Mouse (Mus musculus) embryonic facial prominence, embryonic 11.5 days (tissue): Measurements from ENCODE around the gene Gm12169. TPM values are rescaled to one million over a fixed set of nuclear protein-coding genes. Genes with fewer than 3 reads are reported as not detected.
"Not testable (repeated sequence)": the region's sequence is repeated elsewhere in the genome, so short reads cannot be mapped to it uniquely, and the experiment has no call there.

Experiments used
- ATAC-seq: fragments of 200-750 bp; cut with Nextera tagmentation; replicated peaks from 2 replicates; pipeline ENCODE4 v1.8.0; 2017; ENCODE audit warnings: low read depth; ENCODE audit not compliant: insufficient number of reproducible peaks, low FRiP score, low TSS enrichment
- DNase-seq: peaks from one replicate; pipeline ENCODE4 v3.0.0-alpha.2; 2015; ENCODE audit warnings: low spot score
- H3K27ac ChIP-seq: fragments of 300-500 bp; sonication (generic); replicated peaks from 2 replicates; pipeline ENCODE4 v1.5.1; 2014; ENCODE audit warnings: mild to moderate bottlenecking, low read depth, low read length, control low read depth
- H3K27me3 ChIP-seq: fragments of 300-500 bp; sonication (generic); 2 replicates; pipeline ENCODE4 v1.6.1; 2014; ENCODE audit warnings: mild to moderate bottlenecking, low read length, moderate library complexity, mixed read lengths; ENCODE audit not compliant: control insufficient read depth, insufficient read depth
- H3K36me3 ChIP-seq: fragments of 300-500 bp; sonication (generic); replicated peaks from 2 replicates; pipeline ENCODE4 v1.6.1; 2014; ENCODE audit warnings: low read depth, mild to moderate bottlenecking, low read length, moderate library complexity, mixed read lengths; ENCODE audit not compliant: control insufficient read depth, insufficient read depth
- H3K4me1 ChIP-seq: fragments of 300-500 bp; sonication (generic); 2 replicates; pipeline ENCODE4 v1.6.1; 2014; ENCODE audit warnings: low read length, mixed read lengths; ENCODE audit not compliant: control insufficient read depth, insufficient read depth
- H3K4me2 ChIP-seq: fragments of 300-500 bp; sonication (generic); 2 replicates; pipeline ENCODE4 v1.6.1; 2014; ENCODE audit warnings: low read depth, mild to moderate bottlenecking, control low read depth, low read length, moderate library complexity
- H3K4me3 ChIP-seq: fragments of 300-500 bp; sonication (generic); 2 replicates; pipeline ENCODE4 v1.5.1; 2014; ENCODE audit warnings: low read depth, low read length, control low read depth
- H3K9ac ChIP-seq: fragments of 300-500 bp; sonication (generic); replicated peaks from 2 replicates; pipeline ENCODE4 v1.6.1; 2014; ENCODE audit warnings: mild to moderate bottlenecking, control low read depth, low read length
- H3K9me3 ChIP-seq: fragments of 300-500 bp; sonication (generic); replicated peaks from 2 replicates; pipeline ENCODE4 v1.6.1; 2016; ENCODE audit warnings: mild to moderate bottlenecking, low read length, inconsistent platforms, mixed read lengths; ENCODE audit not compliant: control insufficient read depth
- WGBS: fragments of 180-500 bp; shearing (Covaris S2); extraction: QIAGEN DNeasy Blood & Tissue Kit; methylation state at CpG from one replicate; pipeline ENCODE4 v1.1.7; 2014; 5-methylcytosine and 5-hydroxymethylcytosine counted together
- polyA plus RNA-seq: library from polyadenylated mRNA; unstranded; fragments of >200 nt; fragmentation: Nextera tagmentation; extraction: Ambion mirVana; gene quantifications from 2 replicates; pipeline ENCODE4 v1.2.1, GENCODE M21; 2014

Gene Gm12169
- polyA plus RNA-seq, 1 experiment from 2014 or later = not detected

GRCm38 (mm10) chr11:46521341-46521740, 2.7 kb upstream of the Gm12169 start:
- WGBS = 80% methylated on average over 5 of the region's 5 CpGs

GRCm38 (mm10) chr11:46522719-46523118, 1.3 kb upstream of the Gm12169 start:
- WGBS = 72% methylated on average over 3 of the region's 3 CpGs
- DNase-seq (peak; percentile 4), ATAC-seq (no peak)
- Histone ChIP-seq H3K27ac (no peak overlapping the region), H3K36me3 (no peaks in the 10 kb centered on the region), H3K4me3 (no peak overlapping the region), H3K9ac (no peak overlapping the region), H3K4me1 (no peaks in the 10 kb centered on the region), H3K4me2 (no peak overlapping the region), H3K9me3 (no peaks in the 10 kb centered on the region), H3K27me3 (no peaks in the 10 kb centered on the region)

More at GRCm38 (mm10) chr11:46521341-46521740, 2.7 kb upstream of the Gm12169 start:
- not testable (repeated sequence) for H3K4me3 ChIP-seq, H3K4me2 ChIP-seq, H3K4me1 ChIP-seq, H3K27ac ChIP-seq, ATAC-seq, H3K9me3 ChIP-seq, H3K9ac ChIP-seq, H3K36me3 ChIP-seq, DNase-seq, H3K27me3 ChIP-seq

GRCm38 (mm10) chr11:46530149-46530548, 6.1 kb downstream of the Gm12169 start:
- no peak overlapping the region for H3K9ac ChIP-seq
- no peak overlapping the region for H3K4me3 ChIP-seq
- H3K27ac ChIP-seq = no peak overlapping the region
- H3K9me3 ChIP-seq = no peaks in the 10 kb centered on the region
- DNase-seq = no peak
- no peaks in the 10 kb centered on the region for H3K4me1 ChIP-seq
- H3K36me3 ChIP-seq = no peaks in the 10 kb centered on the region
- no peak overlapping the region for H3K4me2 ChIP-seq
- ATAC-seq = no peak
- 70% methylated on average over 4 of the region's 4 CpGs for WGBS
- no peaks in the 10 kb centered on the region for H3K27me3 ChIP-seq

GRCm38 (mm10) chr11:46536978-46537377, 13.0 kb downstream of the Gm12169 start:
- no peak overlapping the region for H3K27ac ChIP-seq

GRCm38 (mm10) chr11:46543530-46543929, 19.5 kb downstream of the Gm12169 start:
- Histone ChIP-seq H3K4me3 (no peak overlapping the region), H3K9me3 (no peaks in the 10 kb centered on the region), H3K27me3 (no peaks in the 10 kb centered on the region), H3K36me3 (no peaks in the 10 kb centered on the region), H3K4me2 (no peak overlapping the region), H3K4me1 (no peaks in the 10 kb centered on the region), H3K27ac (no peak overlapping the region), H3K9ac (no peak overlapping the region)
- 82% methylated on average over 2 of the region's 2 CpGs for WGBS
- ATAC-seq (no peak), DNase-seq (no peak)

More at GRCm38 (mm10) chr11:46536978-46537377, 13.0 kb downstream of the Gm12169 start:
- no peak overlapping the region for H3K4me2 ChIP-seq
- H3K27me3 ChIP-seq = no peaks in the 10 kb centered on the region
- no peak overlapping the region for H3K9ac ChIP-seq
- no peak overlapping the region for H3K4me3 ChIP-seq
- DNase-seq = no peak
- H3K4me1 ChIP-seq = no peaks in the 10 kb centered on the region
- H3K9me3 ChIP-seq = no peaks in the 10 kb centered on the region
- no peak for ATAC-seq
- WGBS = 76% methylated on average over 4 of the region's 4 CpGs
- no peaks in the 10 kb centered on the region for H3K36me3 ChIP-seq

DNA sequence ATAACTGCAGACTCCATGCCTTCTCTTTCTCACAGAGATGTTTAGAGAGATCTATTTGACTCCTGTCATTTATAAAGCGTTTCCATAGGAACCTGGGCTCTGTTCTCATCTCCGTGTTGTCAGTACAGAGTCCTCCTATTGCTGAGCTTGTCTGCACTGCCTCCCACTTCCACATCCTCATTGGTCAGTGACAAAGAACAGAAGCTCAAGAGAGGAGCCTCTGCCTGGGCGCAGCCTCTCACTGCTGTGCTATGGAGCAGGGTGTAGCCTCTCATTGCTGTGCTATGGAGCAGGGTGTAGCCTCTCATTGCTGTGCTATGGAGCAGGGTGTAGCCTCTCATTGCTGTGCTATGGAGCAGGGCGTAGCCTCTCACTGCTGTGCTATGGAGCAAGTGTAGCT, 25.7 kb downstream of the Gm12169 start:
- Histone ChIP-seq H3K27me3 (no peaks in the 10 kb centered on the region), H3K9me3 (no peaks in the 10 kb centered on the region), H3K4me1 (no peaks in the 10 kb centered on the region), H3K27ac (no peak overlapping the region), H3K4me2 (no peak overlapping the region), H3K9ac (no peak overlapping the region), H3K4me3 (no peak overlapping the region), H3K36me3 (no peaks in the 10 kb centered on the region)
- DNase-seq (no peak), ATAC-seq (no peak)
- 78% methylated on average over 4 of the region's 4 CpGs for WGBS

DNA sequence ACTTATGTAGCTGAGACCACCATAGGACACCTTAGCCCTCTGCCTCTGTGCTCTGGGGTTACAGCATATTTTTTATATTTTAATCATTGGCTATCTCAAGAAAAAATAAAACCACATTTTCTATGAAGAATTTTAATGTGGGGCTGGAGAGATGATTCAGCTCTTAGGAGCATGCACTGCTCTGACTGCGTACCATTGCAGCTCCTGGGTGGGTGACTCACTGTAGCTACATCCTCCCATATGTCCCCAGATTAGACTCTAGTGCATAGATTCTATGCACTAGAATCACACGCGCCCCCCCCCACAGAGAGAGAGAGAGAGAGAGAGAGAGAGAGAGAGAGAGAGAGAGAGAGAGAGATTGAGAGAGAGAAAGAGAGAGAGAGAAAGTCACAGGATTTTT, 28.7 kb downstream of the Gm12169 start:
- Histone ChIP-seq H3K9ac (no peak overlapping the region), H3K4me3 (no peak overlapping the region), H3K36me3 (no peaks in the 10 kb centered on the region), H3K4me1 (no peaks in the 10 kb centered on the region), H3K27ac (no peak overlapping the region), H3K9me3 (no peaks in the 10 kb centered on the region), H3K4me2 (no peak overlapping the region), H3K27me3 (no peaks in the 10 kb centered on the region)
- no peak for ATAC-seq
- no peak for DNase-seq
- 86% methylated on average over 3 of the region's 3 CpGs for WGBS

GRCm38 (mm10) chr11:46561096-46561495, 37.1 kb downstream of the Gm12169 start:
- Histone ChIP-seq H3K4me3 (no peak overlapping the region), H3K9me3 (no peaks in the 10 kb centered on the region), H3K36me3 (no peaks in the 10 kb centered on the region), H3K9ac (no peak overlapping the region), H3K4me1 (no peaks in the 10 kb centered on the region), H3K27ac (no peak overlapping the region), H3K4me2 (no peak overlapping the region), H3K27me3 (no peaks in the 10 kb centered on the region)
- ATAC-seq (no peak), DNase-seq (no peak)
- 92% methylated on average over 4 of the region's 4 CpGs for WGBS
